Comparison of ENCODE assay signal across 20 mouse cellular contexts in the genomic region with DNA sequence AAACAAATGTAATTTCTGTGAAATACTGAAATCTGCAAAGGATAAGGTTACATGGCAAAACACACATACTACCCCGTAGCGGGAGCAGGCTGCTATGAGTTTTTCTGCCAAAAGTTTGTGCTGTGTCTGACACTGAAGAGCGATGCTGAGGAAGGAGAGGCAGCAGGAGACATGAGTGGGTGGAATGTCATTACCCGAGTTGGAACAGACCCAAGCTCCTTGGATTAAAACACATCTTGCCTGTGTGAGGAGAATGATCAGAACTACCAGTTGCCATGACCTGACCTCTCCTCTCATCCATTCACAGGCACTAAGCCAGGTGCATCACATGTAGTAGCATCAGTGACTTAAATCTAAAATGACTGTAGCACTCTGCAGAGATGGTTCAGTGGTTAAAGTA.
DNase-seq lines count a peak whose midpoint lies in the region; ATAC-seq and TF ChIP-seq lines count a peak whose summit lies in the region.
"Had no signal": no experiment of that assay in that cellular context is flagged by ENCODE, and none has a peak within 500 bp of the region (broad histone marks: within the 10 kb centered on the region; RNA-seq: fewer than 3 reads in every experiment).

No protein-coding gene starts in this region.

- H3K9ac ChIP-seq in intestine, embryonic 15.5 days: no peak overlapping the region
- H3K9ac ChIP-seq: heart, embryonic 15.5 days; limb, embryonic 15.5 days; neural tube, embryonic 12.5 days had no signal

- no peak overlapping the region for H3K27ac ChIP-seq in layer of hippocampus, adult 2 months
- no peak overlapping the region for H3K27ac ChIP-seq in intestine, embryonic 15.5 days
- H3K27ac ChIP-seq: embryonic facial prominence, embryonic 10.5 days; heart, embryonic 15.5 days; hindbrain, embryonic 10.5 days; limb, embryonic 15.5 days; neural tube, embryonic 12.5 days had no signal

- H3K4me1 ChIP-seq in intestine, embryonic 15.5 days (replicated peaks): no peaks in the 10 kb centered on the region
- H3K4me1 ChIP-seq: embryonic facial prominence, embryonic 10.5 days; heart, embryonic 15.5 days; hindbrain, embryonic 10.5 days; limb, embryonic 15.5 days; megakaryocyte, embryonic 14.5 days; neural tube, embryonic 12.5 days had no signal

- peak; percentile 15 to 32 for DNase-seq in layer of hippocampus, adult 2 months (ENCODE audit: low spot score in 2 of 2)
- no peak for DNase-seq in layer of hippocampus, adult 11-12 months (ENCODE audit: low spot score)
- DNase-seq in brain, embryonic 14.5 days (ENCODE audit: low read depth): peak; percentile 53
- DNase-seq in cerebellum, postnatal 10 days: peak; percentile 91 to 94
- no peak for DNase-seq in spleen, adult 12 weeks (ENCODE audit: low spot score)
- DNase-seq: adrenal gland, postnatal 36 days; heart, adult 11 months; lung, postnatal 14 days; thymus, postnatal 4 days had no signal

- H3K9me3 ChIP-seq in intestine, embryonic 15.5 days: no peaks in the 10 kb centered on the region
- H3K9me3 ChIP-seq: embryonic facial prominence, embryonic 10.5 days; heart, embryonic 15.5 days; hindbrain, embryonic 10.5 days; limb, embryonic 15.5 days; neural tube, embryonic 12.5 days had no signal

- no peak for TF ChIP-seq CTCF in layer of hippocampus, adult 2 months (conservative IDR thresholded peaks at IDR 0.05)
- no peak for TF ChIP-seq CTCF in brain, embryonic 14.5 days (IDR thresholded peaks at IDR 0.05; ENCODE audit: borderline replicate concordance, extremely low read depth, insufficient read depth, insufficient read length)

- H3K36me3 ChIP-seq in intestine, embryonic 15.5 days: no peaks in the 10 kb centered on the region
- H3K36me3 ChIP-seq: embryonic facial prominence, embryonic 10.5 days; G1E; heart, embryonic 15.5 days; hindbrain, embryonic 10.5 days; limb, embryonic 15.5 days; neural tube, embryonic 12.5 days had no signal

- ATAC-seq in cerebellum, adult (ENCODE audit: insufficient number of reproducible peaks, low FRiP score, low TSS enrichment): peak; percentile 75; the same call in 1 of the 2 replicates
- ATAC-seq in intestine, embryonic 15.5 days: no peak
- ATAC-seq: CD4-positive, CD25-positive, alpha-beta regulatory T cell, adult 4 months; inflammation-experienced regulatory T-cells, adult 6 months had no signal

- H3K4me3 ChIP-seq in layer of hippocampus, adult 2 months: no peak overlapping the region
- no peak overlapping the region for H3K4me3 ChIP-seq in intestine, embryonic 15.5 days (replicated peaks)
- H3K4me3 ChIP-seq: embryonic facial prominence, embryonic 10.5 days; heart, embryonic 15.5 days; hindbrain, embryonic 10.5 days; limb, embryonic 15.5 days; megakaryocyte, embryonic 14.5 days; neural tube, embryonic 12.5 days had no signal

- H3K4me2 ChIP-seq in intestine, embryonic 15.5 days (replicated peaks): no peak overlapping the region
- H3K4me2 ChIP-seq: heart, embryonic 15.5 days; limb, embryonic 15.5 days; neural tube, embryonic 12.5 days had no signal

- 67% methylated on average over 4 of the region's 4 CpGs for WGBS in intestine, embryonic 15.5 days

- H3K27me3 ChIP-seq in intestine, embryonic 15.5 days (replicated peaks): no peaks in the 10 kb centered on the region
- H3K27me3 ChIP-seq: heart, embryonic 15.5 days; limb, embryonic 15.5 days; megakaryocyte, embryonic 14.5 days; neural tube, embryonic 12.5 days had no signal

- no peak for TF ChIP-seq POLR2A in brain, embryonic 14.5 days (IDR thresholded peaks at IDR 0.05; ENCODE audit: borderline replicate concordance, extremely low read depth, insufficient read depth, insufficient read length, poor library complexity, severe bottlenecking)

Comparison
In these comparisons a context has a peak if more than half of its experiments do, and no peak if none do; other contexts are left out.
1. DNase-seq: peak in layer of hippocampus, adult 2 months (2 of 2), brain, embryonic 14.5 days (single experiment) and cerebellum, postnatal 10 days (2 of 2); none in layer of hippocampus, adult 11-12 months (single experiment) and spleen, adult 12 weeks (single experiment).